In the genomic region with DNA sequence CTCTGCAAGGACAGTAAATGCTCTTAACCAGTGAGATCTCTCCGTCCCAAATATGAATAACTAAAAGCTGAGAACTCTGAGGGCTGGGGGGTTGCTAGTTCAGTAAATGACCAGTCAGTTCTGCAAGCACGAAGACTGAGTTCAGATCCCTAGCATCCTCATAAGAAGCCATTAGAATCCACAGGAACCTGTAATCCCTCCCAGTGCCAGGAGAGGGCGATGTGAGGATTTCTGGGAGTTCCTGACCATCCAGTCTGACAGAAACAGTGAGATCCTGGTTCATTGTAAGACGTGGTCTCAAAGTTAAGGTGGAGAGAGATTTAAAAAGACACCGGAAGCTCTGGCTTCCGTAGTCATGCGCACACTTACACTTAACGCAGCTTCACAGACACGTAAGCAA, we compare ENCODE assay signal across 8 mouse cellular contexts.
DNase-seq lines count a peak whose midpoint lies in the region; ATAC-seq lines count a peak whose summit lies in the region.

No protein-coding gene starts in this region.

- ATAC-seq in cerebellum, adult (ENCODE audit: insufficient number of reproducible peaks, low FRiP score, low TSS enrichment): no peak

- DNase-seq in heart, postnatal 4 days: peak; percentile 25
- DNase-seq in heart, adult 11 months: no peak
- peak; percentile 29 for DNase-seq in thymus, postnatal 4 days
- DNase-seq in thymus, postnatal 0 days (ENCODE audit: low spot score): no peak
- DNase-seq in kidney, postnatal 14 days: peak; percentile 22
- DNase-seq in testis, postnatal 10 days (ENCODE audit: low spot score): peak; percentile 57
- no peak for DNase-seq in frontal cortex, postnatal 10 days (ENCODE audit: low spot score in 2 of 2)

Comparison
In these comparisons a context has a peak if more than half of its experiments do, and no peak if none do; other contexts are left out.
1. DNase-seq: peak in heart, postnatal 4 days (single experiment), thymus, postnatal 4 days (single experiment), kidney, postnatal 14 days (single experiment) and testis, postnatal 10 days (single experiment); none in heart, adult 11 months (single experiment), thymus, postnatal 0 days (single experiment) and frontal cortex, postnatal 10 days (0 of 2).